Mouse (Mus musculus): Measurements from ENCODE around the gene Exoc1. TPM values are rescaled to one million over a fixed set of nuclear protein-coding genes. Genes with fewer than 3 reads are reported as not detected.

Gene Exoc1
- total RNA-seq (2015; ENCODE audit: low replicate concordance), result 23.1 and 32.4 TPM in 2 replicates
- 16.2 and 18.7 TPM in 2 replicates for total RNA-seq (2017; ENCODE audit: low replicate concordance)

GRCm38 (mm10) chr5:76529040-76529703, at the start of gene Exoc1:
Exoc1 (plus strand) TSS chr5:76529311.
- ATAC-seq (replicated peaks; ENCODE audit: low FRiP score, poor library complexity, severe bottlenecking), result peak; percentile 100

- no peak for ATAC-seq (replicated peaks; ENCODE audit: low FRiP score, poor library complexity, severe bottlenecking)
Observed at GRCm38 (mm10) chr5:76483811-76484210, 45.3 kb upstream of the Exoc1 start, which contains the start of gene Gm7271. Gm7271 (plus strand) TSS chr5:76484040.

- ATAC-seq (replicated peaks; ENCODE audit: low FRiP score, poor library complexity, severe bottlenecking), result no peak
Observed at GRCm38 (mm10) chr5:76495126-76495525, 34.0 kb upstream of the Exoc1 start.

GRCm38 (mm10) chr5:76522446-76522845, 6.7 kb upstream of the Exoc1 start:
- no peak for ATAC-seq (replicated peaks; ENCODE audit: low FRiP score, poor library complexity, severe bottlenecking)

- no peak for ATAC-seq (replicated peaks; ENCODE audit: low FRiP score, poor library complexity, severe bottlenecking)
Observed at GRCm38 (mm10) chr5:76524623-76525022, 4.5 kb upstream of the Exoc1 start.

- no peak for ATAC-seq (replicated peaks; ENCODE audit: low FRiP score, poor library complexity, severe bottlenecking)
Observed at GRCm38 (mm10) chr5:76525066-76525465, 4.0 kb upstream of the Exoc1 start.

GRCm38 (mm10) chr5:76525829-76526228, 3.3 kb upstream of the Exoc1 start:
- no peak for ATAC-seq (replicated peaks; ENCODE audit: low FRiP score, poor library complexity, severe bottlenecking)

GRCm38 (mm10) chr5:76529704-76530066, 574 bp downstream of the Exoc1 start:
- peak; percentile 20; the same call in 1 of the 2 replicates for ATAC-seq (replicated peaks; ENCODE audit: low FRiP score, poor library complexity, severe bottlenecking)

GRCm38 (mm10) chr5:76533186-76533585, 4.1 kb downstream of the Exoc1 start:
- ATAC-seq (replicated peaks; ENCODE audit: low FRiP score, poor library complexity, severe bottlenecking), result no peak

GRCm38 (mm10) chr5:76536231-76536630, 7.1 kb downstream of the Exoc1 start:
- ATAC-seq (replicated peaks; ENCODE audit: low FRiP score, poor library complexity, severe bottlenecking), result no peak

GRCm38 (mm10) chr5:76537578-76537977, 8.5 kb downstream of the Exoc1 start:
- no peak for ATAC-seq (replicated peaks; ENCODE audit: low FRiP score, poor library complexity, severe bottlenecking)

- no peak for ATAC-seq (replicated peaks; ENCODE audit: low FRiP score, poor library complexity, severe bottlenecking)
Observed at GRCm38 (mm10) chr5:76540181-76540580, 11.1 kb downstream of the Exoc1 start.

- ATAC-seq (replicated peaks; ENCODE audit: low FRiP score, poor library complexity, severe bottlenecking), result no peak
Observed at GRCm38 (mm10) chr5:76540842-76541241, 11.7 kb downstream of the Exoc1 start.

- ATAC-seq (replicated peaks; ENCODE audit: low FRiP score, poor library complexity, severe bottlenecking), result no peak
Observed at GRCm38 (mm10) chr5:76543200-76543599, 14.1 kb downstream of the Exoc1 start.

- ATAC-seq (replicated peaks; ENCODE audit: low FRiP score, poor library complexity, severe bottlenecking), result no peak
Observed at GRCm38 (mm10) chr5:76550426-76550825, 21.3 kb downstream of the Exoc1 start.

GRCm38 (mm10) chr5:76565321-76565720, 36.2 kb downstream of the Exoc1 start:
- peak; percentile 94 for ATAC-seq (replicated peaks; ENCODE audit: low FRiP score, poor library complexity, severe bottlenecking)

GRCm38 (mm10) chr5:76574251-76574650, 45.1 kb downstream of the Exoc1 start:
- no peak for ATAC-seq (replicated peaks; ENCODE audit: low FRiP score, poor library complexity, severe bottlenecking)

GRCm38 (mm10) chr5:76577026-76577425, 47.9 kb downstream of the Exoc1 start:
- ATAC-seq (replicated peaks; ENCODE audit: low FRiP score, poor library complexity, severe bottlenecking), result no peak

- ATAC-seq (replicated peaks; ENCODE audit: low FRiP score, poor library complexity, severe bottlenecking), result no peak
Observed at GRCm38 (mm10) chr5:76585378-76585777, 56.3 kb downstream of the Exoc1 start.

GRCm38 (mm10) chr5:76588551-76589283, 59.6 kb downstream of the Exoc1 start, which contains the start of gene Cep135:
Cep135 (plus strand) TSS chr5:76588698.
- peak; percentile 87 for ATAC-seq (replicated peaks; ENCODE audit: low FRiP score, poor library complexity, severe bottlenecking)

- peak; percentile 28 for ATAC-seq (replicated peaks; ENCODE audit: low FRiP score, poor library complexity, severe bottlenecking)
Observed at GRCm38 (mm10) chr5:76589311-76589710, 60.2 kb downstream of the Exoc1 start.
